ENCODE assay signal across 7 mouse cellular contexts in genomic region chr12:79089182-79089812, GRCm38 (mm10). TPM values are rescaled to one million over a fixed set of nuclear protein-coding genes. Genes with fewer than 3 reads are reported as not detected.
DNase-seq lines count a peak whose midpoint lies in the region; ATAC-seq lines count a peak whose summit lies in the region.

Gene Pigh (minus strand): TSS chr12:79089651.

- peak; percentile 98 for ATAC-seq in intestine, embryonic 15.5 days

- no peaks in the 10 kb centered on the region for H3K9me3 ChIP-seq in intestine, embryonic 15.5 days
- H3K9me3 ChIP-seq in midbrain, embryonic 10.5 days (replicated peaks): no peaks in the 10 kb centered on the region

- H3K4me1 ChIP-seq in intestine, embryonic 15.5 days (replicated peaks): no peaks in the 10 kb centered on the region
- H3K4me1 ChIP-seq in midbrain, embryonic 10.5 days: peaks cover 15% of the 10 kb centered on the region

- no peaks in the 10 kb centered on the region for H3K27me3 ChIP-seq in intestine, embryonic 15.5 days (replicated peaks)
- no peaks in the 10 kb centered on the region for H3K27me3 ChIP-seq in midbrain, embryonic 10.5 days (ENCODE audit: low read depth, poor library complexity, severe bottlenecking)

- H3K4me2 ChIP-seq in intestine, embryonic 15.5 days (replicated peaks): peak within 1 kb of the TSS; percentile 73

- H3K9ac ChIP-seq in intestine, embryonic 15.5 days: peak within 1 kb of the TSS; percentile 84

- no peaks in the 10 kb centered on the region for H3K36me3 ChIP-seq in intestine, embryonic 15.5 days
- H3K36me3 ChIP-seq in midbrain, embryonic 10.5 days: peaks cover 19% of the 10 kb centered on the region

- peak within 1 kb of the TSS; percentile 58; the same call in 1 of the 2 replicates for H3K27ac ChIP-seq in intestine, embryonic 15.5 days
- peak within 1 kb of the TSS; percentile 94 for H3K27ac ChIP-seq in midbrain, embryonic 10.5 days (replicated peaks)

- H3K4me3 ChIP-seq in intestine, embryonic 15.5 days (replicated peaks): peak within 1 kb of the TSS; percentile 95
- H3K4me3 ChIP-seq in midbrain, embryonic 10.5 days: peak within 1 kb of the TSS; percentile 95

- intact Hi-C loops in left cerebral cortex, postnatal 25 days (cut with DNase I): no loop called here

- peak; percentile 72 to 73 for DNase-seq in adrenal gland, adult 18-20 months (ENCODE audit: low spot score in 2 of 2)
- peak; percentile 95 for DNase-seq in embryo, embryonic 11 days
- DNase-seq in gastrocnemius, postnatal 25 days: peak; percentile 76
- DNase-seq in left cerebral cortex, postnatal 25 days (ENCODE audit: low spot score in 2 of 2): peak; percentile 86 to 91
- peak; percentile 87 for DNase-seq in midbrain, embryonic 10.5 days (ENCODE audit: low spot score)
- DNase-seq in right cerebral cortex, postnatal 4 days: peak; percentile 87

- WGBS in intestine, embryonic 15.5 days: under 1% methylated on average over 53 of the region's 53 CpGs
- WGBS in midbrain, embryonic 10.5 days: under 1% methylated on average over 53 of the region's 53 CpGs

RNA-seq across cellular contexts. Expression of gene Pigh, which starts in this region (rescaled TPM):
- 1 to 10 TPM; 7.5 to 9.6 TPM for total RNA-seq in adrenal gland, adult 18-20 months (2021)
- 1 to 10 TPM; 1.4 to 1.6 TPM for total RNA-seq in gastrocnemius, postnatal 25 days (2021)
- 25.4 and 26.0 TPM in 2 replicates for polyA plus RNA-seq in intestine, embryonic 15.5 days (2015; fragmentation: Nextera tagmentation; extraction: Ambion mirVana)
- 10 to 100 TPM in 1 of 2 experiments, 1 to 10 TPM in 1; 9.5 to 11.8 TPM for total RNA-seq in left cerebral cortex, postnatal 25 days (2021)
- polyA plus RNA-seq in midbrain, embryonic 10.5 days (2016; fragmentation: Nextera tagmentation; extraction: Ambion mirVana): 32.3 and 36.8 TPM in 2 replicates

Comparison
In these comparisons a context has a peak if more than half of its experiments do, and no peak if none do; other contexts are left out.
1. Peak in every context shown above with its lines: DNase-seq, ATAC-seq, H3K4me3 ChIP-seq and H3K27ac ChIP-seq.